Mouse (Mus musculus) embryonic fibroblast, embryonic 13.5 days (primary cell): ENCODE measurements at regions not wholly inside any gene's neighbourhood (a gene's known extent, or its start where the extent isn't known, plus 50 kb on each side); places are given as distances from the start of the nearest gene placed in this dataset.

Source experiments
- CTCF ChIP-seq: IDR thresholded peaks from 2 replicates; pipeline ENCODE4 v1.5.1; 2011; ENCODE audit warnings: mild to moderate bottlenecking, control low read depth, low read length, moderate library complexity, borderline replicate concordance; ENCODE audit not compliant: insufficient read depth
- POLR2A ChIP-seq: IDR thresholded peaks from 2 replicates; pipeline ENCODE4 v1.6.1; 2011; ENCODE audit warnings: low read depth, mild to moderate bottlenecking, control low read depth, low read length, moderate library complexity

- TF ChIP-seq CTCF (no peak), POLR2A (no peak)
These were observed 284.7 kb upstream of the N6amt1 start for GRCm38 (mm10) chr16:87069294-87069693.
